Mouse (Mus musculus) urinary bladder, postnatal 14 days (tissue): ENCODE results near the gene Carmil3.

Experiments
- DNase-seq: peaks from one replicate; pipeline ENCODE4 v3.0.0; 2021; ENCODE audit warnings: low spot score

Carmil3 gene

GRCm38 (mm10) chr14:55544334-55544733 lies 53.9 kb downstream of the Carmil3 start:
- peak; percentile 32 for DNase-seq

DNA sequence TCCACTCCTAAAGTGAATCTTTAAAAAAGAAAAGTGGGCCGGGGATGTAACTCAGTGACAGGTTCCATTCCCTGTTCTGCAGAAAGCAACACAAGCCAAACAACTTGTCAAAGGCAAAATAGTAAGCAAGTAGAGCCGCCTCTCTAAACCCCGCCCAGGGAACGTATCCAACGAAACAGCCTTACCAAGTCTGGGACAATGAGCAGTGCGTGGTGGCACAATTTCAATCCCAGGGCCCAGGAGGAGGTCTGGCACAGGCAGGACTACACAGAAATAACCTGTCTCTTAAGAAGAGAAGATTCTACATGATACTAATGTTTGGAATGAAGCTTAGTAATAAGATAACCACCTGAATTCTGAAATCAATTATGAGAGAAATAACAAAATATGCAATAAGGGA lies 59.7 kb downstream of the Carmil3 start:
- DNase-seq, result no peak

DNA sequence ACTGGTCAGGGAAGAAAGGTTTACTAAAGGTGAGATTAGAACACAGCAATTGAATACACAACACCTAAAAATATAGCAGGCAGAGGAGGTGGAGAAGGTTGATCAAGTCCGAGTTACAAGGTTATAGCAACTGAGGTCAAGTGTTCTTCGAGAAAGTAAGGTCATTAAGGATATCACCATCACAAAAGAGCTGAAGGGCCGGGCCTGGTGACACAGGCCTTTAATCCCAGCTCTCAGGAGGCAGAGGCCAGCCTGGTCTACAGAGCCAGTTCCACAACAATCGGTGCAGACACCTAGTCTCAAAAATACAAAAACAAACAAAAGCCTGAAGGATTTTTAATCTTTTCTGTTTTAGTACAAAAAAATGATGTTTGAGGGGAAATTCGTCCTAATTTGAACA lies 60.9 kb downstream of the Carmil3 start:
- DNase-seq, result no peak

GRCm38 (mm10) chr14:55551794-55552193 lies 61.3 kb downstream of the Carmil3 start:
- no peak for DNase-seq

DNA sequence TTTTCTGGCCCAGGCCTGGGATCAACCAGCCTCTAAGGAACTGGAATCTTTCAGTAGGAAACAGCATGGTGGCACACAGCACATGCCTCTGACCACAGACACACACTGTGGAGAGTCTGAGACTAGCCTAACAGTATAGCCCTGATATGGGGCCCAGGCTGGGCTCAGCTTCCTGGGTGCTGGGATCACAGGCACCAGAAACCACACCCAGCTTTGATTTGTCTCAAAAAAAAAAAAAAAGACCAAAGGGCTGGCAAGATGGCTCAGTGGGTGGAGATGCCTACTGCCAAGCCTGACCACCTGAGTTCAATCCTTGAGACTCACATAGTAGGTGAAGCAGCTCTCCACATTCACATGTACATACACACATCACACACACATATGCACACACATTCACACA lies 64.2 kb downstream of the Carmil3 start:
- DNase-seq, result no peak

DNA sequence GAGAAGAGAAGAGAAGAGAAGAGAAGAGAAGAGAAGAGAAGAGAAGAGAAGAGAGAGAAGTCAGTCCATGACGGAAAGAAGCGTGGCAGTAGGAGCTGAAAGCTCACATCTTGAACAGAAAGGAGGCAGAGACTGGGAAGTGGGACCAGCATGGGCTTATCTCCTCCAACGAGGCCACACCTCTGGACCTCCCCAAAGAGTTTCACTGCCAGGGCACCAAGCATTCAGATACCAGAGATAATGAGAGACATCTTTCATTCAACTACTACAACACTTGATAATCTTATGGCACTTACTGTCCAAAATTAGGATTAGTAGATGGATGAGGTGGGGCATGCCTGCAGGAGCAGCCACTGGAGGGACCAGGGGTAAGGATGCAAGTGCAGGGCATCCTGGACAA lies 65.3 kb downstream of the Carmil3 start:
- no peak for DNase-seq

DNA sequence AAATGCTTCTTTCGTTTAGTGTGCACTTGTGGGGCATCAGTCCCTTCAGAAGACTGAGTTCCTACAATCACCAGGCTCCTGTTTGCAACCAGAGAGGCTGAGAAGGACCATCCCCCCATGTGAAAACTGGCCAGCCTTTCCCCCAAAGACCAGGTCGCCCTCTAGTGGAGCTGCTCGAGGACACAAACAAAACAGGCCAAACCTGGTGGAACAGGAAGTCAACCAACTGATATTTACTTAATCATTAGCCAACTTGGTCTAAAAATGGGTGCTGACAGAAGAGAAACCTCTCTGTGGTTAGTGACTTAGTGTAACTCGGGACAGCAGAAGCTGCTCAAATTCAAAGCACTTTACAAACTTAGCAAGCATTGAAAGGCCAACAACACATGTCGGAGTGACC lies 66.6 kb downstream of the Carmil3 start:
- DNase-seq, result peak; percentile 92

GRCm38 (mm10) chr14:55557587-55557986 lies 67.1 kb downstream of the Carmil3 start:
- DNase-seq, result no peak
